16 mouse cellular contexts compared by ENCODE assay signal in the genomic region with DNA sequence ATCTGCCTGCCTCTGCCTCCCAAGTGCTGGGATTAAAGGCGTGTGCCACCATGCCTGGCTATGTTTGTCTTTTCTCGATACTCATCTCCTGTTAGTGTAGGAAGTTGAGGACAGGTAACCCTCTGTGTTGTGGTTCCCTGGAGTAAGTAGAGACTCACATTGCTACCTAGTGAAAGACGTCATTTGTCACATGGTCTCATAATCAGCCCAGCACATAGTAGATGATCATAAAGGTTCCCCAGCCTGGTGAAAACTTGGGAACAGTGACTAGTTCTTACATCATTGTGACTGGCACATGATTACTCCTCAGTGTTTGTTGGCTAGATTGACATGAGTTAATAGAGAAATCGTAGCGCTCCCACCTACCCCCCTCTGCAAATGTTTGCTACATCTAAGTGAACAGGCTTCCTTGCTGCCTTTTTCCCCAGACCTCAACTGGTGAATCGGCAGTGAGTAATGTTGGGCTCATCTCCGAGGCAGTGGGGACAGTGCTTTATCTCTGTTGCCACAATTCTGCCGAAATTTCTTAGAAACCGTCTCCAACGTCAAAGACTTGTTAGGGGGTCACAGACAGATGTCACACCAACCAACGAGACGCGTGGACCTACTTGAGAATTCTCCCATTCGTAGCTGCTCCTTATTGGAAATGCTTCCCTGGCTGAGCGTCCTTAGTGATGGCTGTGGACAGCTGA. TPM values are rescaled to one million over a fixed set of nuclear protein-coding genes. Genes with fewer than 3 reads are reported as not detected.
DNase-seq lines count a peak whose midpoint lies in the region; ATAC-seq and TF ChIP-seq lines count a peak whose summit lies in the region.
"Had no signal": no experiment of that assay in that cellular context is flagged by ENCODE, and none has a peak within 500 bp of the region (broad histone marks: within the 10 kb centered on the region; RNA-seq: fewer than 3 reads in every experiment).

No protein-coding gene starts in this region.

- H3K9ac ChIP-seq in liver, embryonic 16.5 days (ENCODE audit: low read depth, low read length) = no peak overlapping the region
- H3K9ac ChIP-seq: heart, embryonic 15.5 days; limb, embryonic 15.5 days had no signal

- TF ChIP-seq CTCF in lung, adult 2 months (IDR thresholded peaks at IDR 0.05; ENCODE audit: insufficient read depth, low read length) = no peak

- peak overlapping the region; percentile 6; the same call in 1 of the 2 replicates for H3K4me2 ChIP-seq in liver, embryonic 16.5 days (ENCODE audit: low read depth, low read length)
- H3K4me2 ChIP-seq: heart, embryonic 15.5 days; limb, embryonic 15.5 days had no signal

- H3K27ac ChIP-seq in liver, embryonic 16.5 days (ENCODE audit: low read length) = no peak overlapping the region
- H3K27ac ChIP-seq: heart, embryonic 15.5 days; limb, embryonic 15.5 days had no signal

- no peaks in the 10 kb centered on the region for H3K27me3 ChIP-seq in liver, embryonic 16.5 days (ENCODE audit: control insufficient read depth, insufficient read depth, low read depth, low read length)
- H3K27me3 ChIP-seq: heart, embryonic 15.5 days; limb, embryonic 15.5 days had no signal

- ATAC-seq in liver, embryonic 16.5 days (ENCODE audit: low read depth) = no peak

- DNase-seq in adrenal gland, postnatal 25 days = peak; percentile 32
- DNase-seq in adrenal gland, adult 18-20 months (ENCODE audit: low spot score in 2 of 2) = no peak
- DNase-seq in 416B (ENCODE audit: low read depth) = peak; percentile 85
- DNase-seq in T-cell, adult 2 months (ENCODE audit: low spot score) = peak; percentile 8
- DNase-seq in yolk sac, embryonic 10.5 days (ENCODE audit: low spot score) = no peak
- no peak for DNase-seq in lung, adult 2 months
- DNase-seq in heart, adult 8-10 months (ENCODE audit: low spot score) = no peak
- DNase-seq: cerebellum, adult 9-11 months; heart, adult 11 months; kidney, adult 9 months; layer of hippocampus, postnatal 36 days; midbrain, embryonic 14.5 days; thymus, adult 18-20 months had no signal

- whole genome bisulfite sequencing in liver, embryonic 16.5 days (ENCODE audit: insufficient replicate concordance) = 28% methylated on average over 15 of the region's 15 CpGs
- 87% methylated on average over 15 of the region's 15 CpGs for WGBS in lung, adult 2 months

- TF ChIP-seq POLR2A in lung, adult 2 months (IDR thresholded peaks at IDR 0.05; ENCODE audit: borderline replicate concordance, extremely low read depth, low read depth, low read length) = no peak

- H3K4me1 ChIP-seq in liver, embryonic 16.5 days (ENCODE audit: control insufficient read depth, low read depth, low read length) = peaks cover 2% of the 10 kb centered on the region; the same call in 1 of the 2 replicates
- H3K4me1 ChIP-seq in lung, adult 2 months (ENCODE audit: control insufficient read depth, insufficient read depth, low read length) = peaks cover 4% of the 10 kb centered on the region

- H3K36me3 ChIP-seq in liver, embryonic 16.5 days (ENCODE audit: control insufficient read depth, insufficient read depth) = no peaks in the 10 kb centered on the region
- H3K36me3 ChIP-seq: heart, embryonic 15.5 days; limb, embryonic 15.5 days had no signal

- no peaks in the 10 kb centered on the region for H3K9me3 ChIP-seq in liver, embryonic 16.5 days (replicated peaks; ENCODE audit: control insufficient read depth, low read length)
- H3K9me3 ChIP-seq: heart, embryonic 15.5 days; limb, embryonic 15.5 days had no signal

- H3K4me3 ChIP-seq in liver, embryonic 16.5 days (ENCODE audit: low read depth, low read length) = no peak overlapping the region
- H3K4me3 ChIP-seq in lung, adult 2 months (replicated peaks; ENCODE audit: extremely low read depth, low read depth, low read length) = no peak overlapping the region
- H3K4me3 ChIP-seq: heart, embryonic 15.5 days; limb, embryonic 15.5 days had no signal

RNA-seq across cellular contexts. Expression of a gene that starts 46.9 kb away (rescaled TPM):
- 40.9 and 66.0 TPM in 2 replicates for total RNA-seq in adrenal gland, postnatal 25 days (2021)
- 10 to 100 TPM; 32.6 to 55.2 TPM for total RNA-seq in adrenal gland, adult 18-20 months (2021)
- polyA plus RNA-seq in liver, embryonic 16.5 days (2015; fragmentation: Nextera tagmentation; extraction: Ambion mirVana) = 2.7 and 3.0 TPM in 2 replicates
- 20.9 and 25.9 TPM in 2 replicates for polyA plus RNA-seq in lung, adult 2 months (2012; rRNA removed)
- 10 to 100 TPM in 3 of 4 experiments, 1 to 10 TPM in 1; 7.9 to 13.5 (median 11.0) TPM for total RNA-seq in heart, adult 8-10 months (2022)

Comparison
In these comparisons a context has a peak if more than half of its experiments do, and no peak if none do; other contexts are left out.
1. DNase-seq: peak in adrenal gland, postnatal 25 days (single experiment), 416B (single experiment) and T-cell, adult 2 months (single experiment); none in adrenal gland, adult 18-20 months (0 of 2), yolk sac, embryonic 10.5 days (single experiment), lung, adult 2 months (single experiment) and heart, adult 8-10 months (single experiment).